Mouse (Mus musculus) adrenal gland, postnatal 25 days (tissue): ENCODE data around the gene Gm10643. TPM values are rescaled to one million over a fixed set of nuclear protein-coding genes. Genes with fewer than 3 reads are reported as not detected.

Experiments used
- DNase-seq: peaks from one replicate; pipeline ENCODE4 v3.0.0; 2021; ENCODE audit warnings: mixed read lengths
- total RNA-seq: library from RNA; stranded (reverse); gene quantifications from 2 replicates; pipeline ENCODE4 v1.2.3, GENCODE M21; 2021

Gm10643 gene
- total RNA-seq, 1 experiment from 2014 or later: 3.5 TPM

- DNase-seq: no peak
These were observed 5.7 kb upstream of the Gm10643 start for GRCm38 (mm10) chr8:84070667-84071066.

DNA sequence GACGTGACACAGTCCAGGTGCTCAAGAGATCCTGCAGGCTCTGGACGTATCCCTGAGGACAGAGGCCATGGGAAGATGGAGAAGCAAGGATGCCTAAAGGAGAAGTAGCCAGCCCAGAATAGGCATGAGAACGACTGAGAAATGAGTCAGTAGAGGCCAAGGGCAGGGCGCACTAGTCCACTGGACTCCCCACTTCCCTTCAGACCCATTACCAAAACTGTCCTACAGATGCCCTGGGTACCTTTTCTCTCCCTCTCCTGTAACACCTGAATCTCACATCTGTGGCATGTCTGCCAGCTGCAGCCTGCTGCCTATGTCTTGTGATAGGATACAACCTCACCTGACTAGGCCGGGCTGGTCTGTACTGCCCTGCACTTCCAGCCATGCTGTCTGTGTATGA is 5.3 kb upstream of the Gm10643 start:
- no peak for DNase-seq

DNA sequence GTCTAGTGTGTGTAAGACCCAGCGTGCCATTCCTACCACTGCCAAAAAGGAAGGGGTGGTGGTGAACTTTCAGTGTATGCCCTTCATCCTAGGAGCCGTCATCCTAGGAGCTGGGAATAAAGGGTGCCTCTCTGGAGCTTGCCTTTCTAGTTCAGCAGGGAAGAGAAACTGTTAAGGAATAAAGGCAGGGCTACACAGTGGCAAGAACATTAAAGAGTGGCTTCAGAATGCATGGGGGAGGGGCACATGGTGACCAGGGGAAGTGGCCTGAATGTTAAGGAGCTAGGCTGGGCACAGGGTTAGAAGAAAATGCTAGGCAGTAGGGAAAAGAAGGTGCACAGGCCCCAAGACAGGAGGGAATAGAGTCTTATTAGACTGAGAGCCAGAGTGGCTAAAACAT is 4.8 kb upstream of the Gm10643 start:
- no peak for DNase-seq

GRCm38 (mm10) chr8:84069169-84069568 is 4.2 kb upstream of the Gm10643 start:
- no peak for DNase-seq

- DNase-seq: no peak
These were observed 3.5 kb upstream of the Gm10643 start for GRCm38 (mm10) chr8:84068316-84069035.

- DNase-seq: no peak
These were observed 3.0 kb upstream of the Gm10643 start for GRCm38 (mm10) chr8:84067911-84068310.

DNA sequence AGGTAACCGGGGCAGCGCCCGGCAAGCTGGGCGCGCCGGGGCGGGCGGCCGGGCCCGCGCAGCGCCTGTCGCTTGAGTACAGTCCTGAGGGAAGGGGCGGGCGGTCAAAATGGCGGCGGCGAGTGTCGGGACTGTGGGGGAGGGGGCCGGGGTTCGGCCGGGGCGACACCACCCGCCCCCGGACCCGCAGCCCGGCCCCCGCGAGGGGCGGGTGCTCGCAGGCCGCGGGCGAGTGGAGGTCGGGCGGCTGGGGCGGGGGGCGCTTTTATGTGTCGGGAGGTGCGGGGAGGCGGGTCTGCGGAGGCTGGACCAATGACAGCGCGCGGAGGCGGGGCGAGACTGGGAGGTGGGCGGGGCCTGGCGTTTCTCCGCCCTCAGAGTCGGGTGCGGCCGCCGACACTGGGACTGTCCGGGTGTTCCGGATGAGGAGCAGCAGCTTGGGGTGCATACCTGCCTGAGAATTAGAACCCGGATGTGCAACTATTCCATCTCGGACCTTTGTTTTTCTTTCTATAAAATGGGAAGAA is 2.2 kb upstream of the Gm10643 start:
- DNase-seq: peak; percentile 99

GRCm38 (mm10) chr8:84066291-84066930 is 1.5 kb upstream of the Gm10643 start, which contains the start of gene Rfx1:
Gene Rfx1 (plus strand): TSS chr8:84066834.
- DNase-seq: peak; percentile 98

DNA sequence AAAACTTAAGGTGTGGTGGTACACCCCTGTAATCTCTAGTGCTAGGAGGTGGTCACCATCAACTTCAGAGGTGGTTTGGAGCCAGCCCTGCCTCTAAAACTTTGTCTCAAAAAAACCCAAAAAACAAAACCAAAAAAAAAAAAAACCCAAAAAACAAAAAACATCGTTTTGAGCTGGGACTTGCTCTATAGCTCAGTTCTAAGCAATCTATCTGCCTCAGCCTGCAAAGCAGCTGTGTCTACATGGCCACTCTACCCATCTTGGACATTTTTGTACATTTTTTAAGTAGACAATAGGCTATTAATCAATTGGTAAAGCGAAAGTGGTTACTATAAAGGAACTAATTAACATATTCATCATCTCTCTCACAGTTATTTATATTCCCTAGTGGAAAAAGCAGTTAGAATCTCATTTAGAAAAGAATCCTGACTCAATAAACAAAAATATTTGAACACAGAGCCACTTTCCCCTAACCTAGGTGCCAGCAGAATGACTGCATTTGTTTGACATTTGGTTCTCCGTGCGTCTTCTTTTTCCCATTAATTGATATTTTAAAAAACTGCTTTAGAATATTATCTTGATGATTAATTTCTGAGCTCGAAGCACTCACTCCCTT is 628 bp upstream of the Gm10643 start:
- DNase-seq: no peak

- DNase-seq: no peak
These were observed 901 bp downstream of the Gm10643 start for GRCm38 (mm10) chr8:84063861-84064610.

- DNase-seq: no peak
These were observed 4.7 kb downstream of the Gm10643 start for GRCm38 (mm10) chr8:84060245-84060644.

DNA sequence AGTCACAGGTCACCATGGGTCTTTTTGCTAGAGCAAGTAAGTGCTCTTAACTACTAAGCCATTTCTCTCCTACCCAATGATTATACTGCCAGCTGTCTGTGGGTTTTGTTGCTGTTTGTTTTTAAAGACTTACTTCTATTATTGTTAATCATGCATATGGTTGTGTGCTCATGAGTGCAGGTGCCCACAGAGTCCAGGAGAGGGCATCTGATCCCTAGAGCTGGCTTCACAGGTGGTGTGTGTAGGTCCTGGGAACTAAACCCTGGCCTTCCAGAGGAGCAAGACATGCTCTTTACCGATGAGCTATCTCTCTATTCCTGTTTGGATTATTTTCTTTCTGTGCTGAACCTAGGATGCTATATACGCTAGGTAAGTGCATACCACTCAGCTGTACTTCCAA is 5.7 kb downstream of the Gm10643 start:
- DNase-seq: no peak

DNA sequence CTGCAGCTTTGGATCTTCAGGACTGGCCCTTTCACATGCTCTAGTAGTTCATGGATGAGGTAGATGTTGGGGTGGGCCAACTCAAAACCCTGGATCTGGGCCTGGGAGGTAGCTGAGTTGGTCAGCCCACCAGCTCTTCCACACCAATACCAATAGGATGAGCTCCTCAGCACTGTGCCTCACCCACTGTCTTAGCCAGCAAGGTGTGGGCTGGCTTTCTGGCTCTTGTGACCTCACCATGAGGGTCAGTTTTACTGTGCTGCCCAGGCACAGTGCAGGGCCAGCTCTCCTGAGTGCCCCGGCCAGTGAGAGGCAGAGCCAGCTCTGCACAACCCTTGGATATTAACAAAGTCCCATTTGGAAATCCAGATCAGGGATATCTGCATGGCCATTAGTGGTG is 7.1 kb downstream of the Gm10643 start:
- DNase-seq: no peak

GRCm38 (mm10) chr8:84053229-84053628 is 11.7 kb downstream of the Gm10643 start:
- no peak for DNase-seq

- no peak for DNase-seq
These were observed 12.2 kb downstream of the Gm10643 start for GRCm38 (mm10) chr8:84052746-84053145.

GRCm38 (mm10) chr8:84048171-84048570 is 16.8 kb downstream of the Gm10643 start:
- DNase-seq: no peak

DNA sequence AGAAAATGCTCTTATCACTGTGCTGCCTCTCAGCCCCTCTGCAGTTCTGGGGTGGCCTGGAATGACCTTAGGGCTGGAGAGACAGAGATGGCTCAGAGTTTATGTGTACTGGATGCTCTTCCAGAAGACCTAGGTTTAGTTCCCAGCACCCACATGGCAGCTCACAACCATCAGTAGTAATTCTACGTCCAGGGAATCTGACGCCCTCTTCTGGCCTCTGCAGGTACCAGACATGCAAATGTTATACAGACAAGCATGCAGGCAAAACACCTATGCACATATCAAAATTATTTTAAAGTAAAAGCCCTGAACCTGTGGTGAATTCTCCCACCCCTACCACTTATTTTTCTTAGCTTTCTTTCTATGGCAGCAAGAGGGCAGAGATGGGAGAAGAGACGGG is 18.4 kb downstream of the Gm10643 start:
- DNase-seq: no peak

DNA sequence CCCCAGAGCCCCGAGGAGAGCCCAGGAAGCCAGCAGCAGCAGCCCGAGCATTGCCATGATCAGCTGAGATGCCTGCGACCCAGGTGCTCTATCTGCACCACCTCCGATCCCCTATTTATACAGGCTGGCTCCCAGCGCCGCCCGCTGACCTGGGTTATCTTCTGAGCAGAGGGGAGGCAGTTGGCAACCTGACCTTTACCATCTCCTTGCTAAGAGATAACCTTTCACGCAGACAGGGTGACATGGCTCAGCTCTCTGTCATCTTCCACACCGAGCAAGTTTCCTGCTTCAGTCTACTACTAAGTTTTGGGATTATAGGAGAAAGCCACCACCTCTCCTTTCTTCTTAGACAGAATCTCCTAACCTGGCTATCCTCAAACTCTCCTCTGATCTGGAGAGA is 20.0 kb downstream of the Gm10643 start, which contains the start of gene Rln3:
Gene Rln3 (minus strand): TSS at position 101 of the 400 bp plus-strand sequence.
- no peak for DNase-seq

DNA sequence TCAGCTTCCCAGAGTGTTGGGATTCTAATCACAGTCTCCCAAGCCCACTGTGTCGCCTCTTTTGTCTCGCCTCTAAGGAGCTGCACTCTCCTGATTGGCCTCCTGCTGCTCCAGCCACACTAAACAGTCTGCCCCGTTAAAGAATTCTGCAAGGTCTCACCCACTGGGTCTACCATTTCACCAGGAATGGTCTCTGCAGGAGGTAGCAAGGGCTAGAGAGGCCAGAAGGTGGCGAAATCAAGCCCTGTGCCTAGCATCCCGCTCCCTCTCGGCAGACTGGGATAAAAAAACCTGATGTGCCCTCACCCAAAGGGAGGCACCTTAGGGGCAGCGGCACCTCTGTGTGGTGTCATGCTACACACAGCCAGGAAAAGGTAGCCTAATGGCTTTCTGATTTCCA is 20.8 kb downstream of the Gm10643 start:
- DNase-seq: no peak

GRCm38 (mm10) chr8:84042948-84043342 is 22.0 kb downstream of the Gm10643 start:
- DNase-seq: no peak

DNA sequence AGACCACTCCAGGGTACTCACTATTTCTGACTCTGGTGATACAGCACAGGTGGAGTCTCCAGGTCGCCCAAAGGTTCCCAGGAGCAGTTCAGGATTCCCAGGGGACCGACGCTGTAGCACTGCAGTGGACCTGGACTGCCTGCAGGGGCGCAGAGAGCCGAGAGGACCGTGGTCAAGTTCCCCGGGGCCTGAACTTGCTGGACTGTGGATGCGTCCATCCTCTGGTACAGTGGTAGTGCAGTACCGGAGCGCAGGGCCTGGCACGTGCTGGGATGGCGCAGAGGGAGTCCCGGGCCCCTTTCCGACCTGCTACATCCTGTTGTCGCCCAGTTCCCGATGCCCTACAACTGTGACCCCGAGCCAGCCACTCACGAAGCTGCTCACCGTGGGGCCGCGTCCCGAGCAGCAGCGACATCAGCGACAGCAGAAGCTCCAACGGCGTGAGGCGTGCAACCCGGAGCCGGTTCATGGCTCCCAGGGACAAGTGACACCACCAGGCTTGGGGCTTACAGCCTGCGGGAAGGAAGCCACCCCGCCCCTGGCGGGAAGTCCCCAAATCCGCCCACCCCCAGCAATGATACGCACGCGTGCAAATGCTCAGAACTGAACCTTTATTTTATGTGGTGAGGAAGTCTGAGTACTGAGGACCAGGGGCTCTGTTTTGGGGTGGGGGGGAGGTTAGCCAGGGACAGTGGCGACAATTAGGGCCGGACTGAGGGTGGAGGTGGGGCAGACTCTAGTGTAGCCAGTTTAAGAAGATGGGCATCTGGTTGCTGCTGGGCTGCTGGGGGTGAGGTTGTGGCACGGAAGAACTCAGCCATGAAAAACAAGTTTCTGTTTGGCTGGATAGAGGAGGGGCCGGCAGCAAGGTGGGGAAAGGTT is 22.6 kb downstream of the Gm10643 start, which contains the start of gene Il27ra:
Gene Il27ra (minus strand): TSS at position 524 of the 882 bp plus-strand sequence.
- DNase-seq: peak; percentile 71
